Mouse (Mus musculus): Measurements from ENCODE around the gene Tas2r135. TPM values are rescaled to one million over a fixed set of nuclear protein-coding genes. Genes with fewer than 3 reads are reported as not detected.

Tas2r135 gene
- total and polyA plus RNA-seq, 2 experiments from 2014 or later = not detected

DNA sequence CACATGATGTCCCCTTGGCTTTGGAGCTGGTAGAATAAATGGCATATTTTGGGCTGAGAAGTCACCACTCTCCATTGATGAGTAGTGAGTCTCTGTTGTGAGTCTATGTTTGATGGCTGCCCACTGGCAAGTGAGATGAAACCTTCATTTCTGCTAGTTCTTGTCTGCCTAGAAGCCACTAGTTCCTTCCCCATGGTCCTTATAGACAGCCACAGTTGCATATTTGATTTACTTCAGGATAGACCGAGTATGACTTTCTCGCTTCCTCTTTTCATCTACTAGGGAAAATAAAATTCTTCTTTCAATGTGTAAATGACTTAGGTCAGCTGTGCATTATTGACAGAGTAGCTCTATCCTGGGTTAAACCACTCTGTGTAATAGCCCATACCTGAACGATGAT is 19.2 kb downstream of the Tas2r135 start:
- H3K9me3 ChIP-seq (ENCODE audit: low read length) = no peaks in the 10 kb centered on the region
- H3K36me3 ChIP-seq (ENCODE audit: insufficient read depth, low read length) = no peaks in the 10 kb centered on the region
- H3K4me2 ChIP-seq (ENCODE audit: low read depth, low read length, poor library complexity, severe bottlenecking) = no peak overlapping the region
- H3K27me3 ChIP-seq (ENCODE audit: insufficient read depth, low read length) = no peaks in the 10 kb centered on the region
- DNase-seq (ENCODE audit: low spot score) = no peak
- no peak overlapping the region for H3K4me3 ChIP-seq (ENCODE audit: low read depth, low read length)
- 96% methylated on average over 3 of the region's 3 CpGs for WGBS
- TF ChIP-seq CTCF (IDR thresholded peaks at IDR 0.05) = no peak
- no peak overlapping the region for H3K9ac ChIP-seq (replicated peaks; ENCODE audit: low read length, poor library complexity, severe bottlenecking)
- no peak for ATAC-seq (ENCODE audit: low FRiP score)
- H3K4me1 ChIP-seq (ENCODE audit: insufficient read depth, low read length) = no peaks in the 10 kb centered on the region
- no peak overlapping the region for H3K27ac ChIP-seq (ENCODE audit: low read depth, low read length)

DNA sequence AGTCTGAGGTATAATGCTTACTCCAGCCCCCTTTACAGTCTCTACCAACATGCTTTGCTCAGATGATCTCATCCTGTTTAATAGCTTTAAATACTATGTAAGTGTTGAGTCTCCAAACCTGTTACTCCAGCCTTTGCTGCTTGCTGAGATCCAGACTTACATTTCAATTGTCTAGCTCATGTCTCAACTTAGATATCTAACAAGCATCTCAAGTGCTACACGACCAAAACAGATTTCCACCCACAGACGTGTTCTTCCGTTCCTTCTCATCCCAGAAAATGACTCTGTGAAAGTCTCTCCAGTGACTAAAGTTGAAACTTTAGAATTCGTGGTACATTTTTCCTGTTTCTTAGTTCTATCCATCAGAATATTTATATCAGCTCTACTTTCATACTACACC is 21.1 kb downstream of the Tas2r135 start:
- DNase-seq (ENCODE audit: low spot score) = no peak
- Histone ChIP-seq H3K9me3 (ENCODE audit: low read length) (no peaks in the 10 kb centered on the region), H3K27me3 (ENCODE audit: insufficient read depth, low read length) (no peaks in the 10 kb centered on the region), H3K9ac (replicated peaks; ENCODE audit: low read length, poor library complexity, severe bottlenecking) (no peak overlapping the region), H3K4me1 (ENCODE audit: insufficient read depth, low read length) (no peaks in the 10 kb centered on the region), H3K4me3 (ENCODE audit: low read depth, low read length) (no peak overlapping the region), H3K27ac (ENCODE audit: low read depth, low read length) (no peak overlapping the region), H3K36me3 (ENCODE audit: insufficient read depth, low read length) (no peaks in the 10 kb centered on the region), H3K4me2 (ENCODE audit: low read depth, low read length, poor library complexity, severe bottlenecking) (no peak overlapping the region)
- no peak for ATAC-seq (ENCODE audit: low FRiP score)
- WGBS = 90% methylated on average over 4 of the region's 4 CpGs
- TF ChIP-seq CTCF (IDR thresholded peaks at IDR 0.05) = no peak

DNA sequence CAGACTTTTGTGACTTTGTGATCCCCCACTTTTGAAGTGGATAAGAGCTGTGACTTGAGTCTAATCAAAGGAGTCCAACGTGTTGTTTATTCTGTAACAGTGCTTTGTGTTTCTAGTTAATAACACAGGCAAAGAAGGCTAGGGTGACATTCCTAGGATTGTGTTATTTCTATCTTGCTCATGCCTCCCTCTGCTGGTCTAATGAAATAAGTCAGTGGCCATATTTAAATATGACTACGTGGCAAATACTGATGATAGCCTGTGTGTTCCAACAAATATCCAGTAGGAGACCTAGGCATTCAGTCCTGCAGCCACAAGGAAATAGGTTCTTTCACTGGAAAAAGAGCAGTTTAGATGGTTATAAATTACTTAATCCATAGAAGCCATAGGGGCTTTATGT is 28.3 kb downstream of the Tas2r135 start:
- DNase-seq (ENCODE audit: low spot score) (no peak), ATAC-seq (ENCODE audit: low FRiP score) (no peak)
- H3K4me2 ChIP-seq (ENCODE audit: low read depth, low read length, poor library complexity, severe bottlenecking) = no peak overlapping the region
- no peaks in the 10 kb centered on the region for H3K4me1 ChIP-seq (ENCODE audit: insufficient read depth, low read length)
- WGBS = 57% methylated on average over 2 of the region's 2 CpGs
- H3K4me3 ChIP-seq (ENCODE audit: low read depth, low read length) = no peak overlapping the region
- H3K27me3 ChIP-seq (ENCODE audit: insufficient read depth, low read length) = no peaks in the 10 kb centered on the region
- H3K36me3 ChIP-seq (ENCODE audit: insufficient read depth, low read length) = no peaks in the 10 kb centered on the region
- no peak overlapping the region for H3K9ac ChIP-seq (replicated peaks; ENCODE audit: low read length, poor library complexity, severe bottlenecking)
- H3K27ac ChIP-seq (ENCODE audit: low read depth, low read length) = no peak overlapping the region
- no peaks in the 10 kb centered on the region for H3K9me3 ChIP-seq (ENCODE audit: low read length)
- TF ChIP-seq CTCF (IDR thresholded peaks at IDR 0.05) = peak; percentile 28

DNA sequence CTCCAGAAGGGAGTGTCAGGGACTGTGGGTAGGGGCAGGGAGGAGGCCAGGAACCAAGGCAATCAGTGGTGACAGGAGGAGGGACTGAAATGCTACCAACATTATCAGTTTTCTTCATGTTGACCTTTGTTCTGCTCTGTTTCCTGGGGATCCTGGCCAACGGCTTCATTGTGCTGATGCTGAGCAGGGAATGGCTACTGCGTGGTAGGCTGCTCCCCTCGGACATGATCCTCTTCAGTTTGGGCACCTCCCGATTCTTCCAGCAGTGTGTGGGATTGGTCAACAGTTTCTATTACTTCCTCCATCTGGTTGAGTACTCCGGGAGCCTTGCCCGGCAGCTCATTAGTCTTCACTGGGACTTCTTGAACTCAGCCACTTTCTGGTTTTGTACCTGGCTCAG is 29.2 kb downstream of the Tas2r135 start, which contains the start of gene Tas2r126:
TSS of gene Tas2r126 (plus strand) at position 90 of the 400 bp plus-strand sequence.
- no peak for DNase-seq (ENCODE audit: low spot score)
- H3K4me3 ChIP-seq (ENCODE audit: low read depth, low read length) = no peak within 1 kb of the TSS
- TF ChIP-seq CTCF (IDR thresholded peaks at IDR 0.05) = no peak
- no peak within 1 kb of the TSS for H3K27ac ChIP-seq (ENCODE audit: low read depth, low read length)
- H3K9me3 ChIP-seq (ENCODE audit: low read length) = no peaks in the 10 kb centered on the region
- H3K4me1 ChIP-seq (ENCODE audit: insufficient read depth, low read length) = no peaks in the 10 kb centered on the region
- no peaks in the 10 kb centered on the region for H3K36me3 ChIP-seq (ENCODE audit: insufficient read depth, low read length)
- no peak within 1 kb of the TSS for H3K9ac ChIP-seq (replicated peaks; ENCODE audit: low read length, poor library complexity, severe bottlenecking)
- no peak for ATAC-seq (ENCODE audit: low FRiP score)
- whole genome bisulfite sequencing = 88% methylated on average over 6 of the region's 6 CpGs
- H3K27me3 ChIP-seq (ENCODE audit: insufficient read depth, low read length) = no peaks in the 10 kb centered on the region
- H3K4me2 ChIP-seq (ENCODE audit: low read depth, low read length, poor library complexity, severe bottlenecking) = no peak within 1 kb of the TSS

DNA sequence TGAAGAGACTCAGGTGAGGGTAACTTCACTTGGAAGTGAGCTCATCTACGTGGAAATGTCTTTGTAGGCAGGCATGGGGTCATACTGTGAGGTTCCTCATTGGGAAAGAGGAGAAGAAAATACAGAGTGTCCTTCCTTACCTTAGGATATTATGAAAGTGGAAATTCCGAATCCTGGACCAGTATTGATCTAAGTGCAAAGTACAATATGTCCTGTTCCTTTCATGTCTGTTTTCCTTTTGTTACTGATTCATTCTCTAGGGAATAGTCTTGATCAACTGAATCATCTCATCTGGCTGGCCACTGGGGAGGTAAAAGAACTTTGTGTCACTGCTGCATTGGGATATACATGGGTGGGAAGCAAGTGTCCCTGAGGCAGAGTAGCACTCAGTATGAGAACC is 30.3 kb downstream of the Tas2r135 start:
- Histone ChIP-seq H3K9me3 (ENCODE audit: low read length) (no peaks in the 10 kb centered on the region), H3K27ac (ENCODE audit: low read depth, low read length) (no peak overlapping the region), H3K4me1 (ENCODE audit: insufficient read depth, low read length) (no peaks in the 10 kb centered on the region), H3K4me2 (ENCODE audit: low read depth, low read length, poor library complexity, severe bottlenecking) (no peak overlapping the region), H3K9ac (replicated peaks; ENCODE audit: low read length, poor library complexity, severe bottlenecking) (no peak overlapping the region), H3K36me3 (ENCODE audit: insufficient read depth, low read length) (no peaks in the 10 kb centered on the region), H3K27me3 (ENCODE audit: insufficient read depth, low read length) (no peaks in the 10 kb centered on the region), H3K4me3 (ENCODE audit: low read depth, low read length) (no peak overlapping the region)
- no peak for TF ChIP-seq CTCF (IDR thresholded peaks at IDR 0.05)
- 67% methylated on average over 2 of the region's 2 CpGs for WGBS
- DNase-seq (ENCODE audit: low spot score) (no peak), ATAC-seq (ENCODE audit: low FRiP score) (no peak)

DNA sequence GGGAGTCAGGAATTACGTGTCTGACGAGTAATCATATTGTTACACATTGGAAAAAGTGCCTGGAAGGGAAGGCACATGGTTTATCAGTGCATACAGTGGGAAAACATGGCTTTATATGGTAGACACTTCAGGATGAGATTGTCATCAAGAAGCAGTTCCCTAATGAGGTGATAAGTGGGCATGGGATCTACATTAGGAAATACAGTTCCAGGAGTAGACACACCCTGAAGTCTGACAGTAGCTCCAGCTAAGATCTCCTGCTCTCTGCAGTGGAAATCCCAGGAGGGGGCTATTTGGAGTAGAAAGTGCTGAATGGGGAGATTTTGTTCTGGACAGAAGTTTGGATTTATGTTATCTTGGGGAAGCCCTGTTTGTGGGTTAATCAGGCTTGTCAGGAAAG is 36.2 kb downstream of the Tas2r135 start:
- no peaks in the 10 kb centered on the region for H3K9me3 ChIP-seq (ENCODE audit: low read length)
- H3K9ac ChIP-seq (replicated peaks; ENCODE audit: low read length, poor library complexity, severe bottlenecking) = no peak overlapping the region
- no peaks in the 10 kb centered on the region for H3K36me3 ChIP-seq (ENCODE audit: insufficient read depth, low read length)
- H3K27me3 ChIP-seq (ENCODE audit: insufficient read depth, low read length) = no peaks in the 10 kb centered on the region
- H3K27ac ChIP-seq (ENCODE audit: low read depth, low read length) = no peak overlapping the region
- DNase-seq (ENCODE audit: low spot score) = no peak
- H3K4me2 ChIP-seq (ENCODE audit: low read depth, low read length, poor library complexity, severe bottlenecking) = no peak overlapping the region
- no peaks in the 10 kb centered on the region for H3K4me1 ChIP-seq (ENCODE audit: insufficient read depth, low read length)
- ATAC-seq (ENCODE audit: low FRiP score) = no peak
- 60% methylated on average over 2 of the region's 2 CpGs for WGBS
- no peak for TF ChIP-seq CTCF (IDR thresholded peaks at IDR 0.05)
- H3K4me3 ChIP-seq (ENCODE audit: low read depth, low read length) = no peak overlapping the region
